Mouse (Mus musculus) c-Kit-positive CD71-positive TER-119-negative erythroid progenitor cells, embryonic 14.5 days (primary cell): ENCODE measurements around the gene 4930512M02Rik.
"Not testable (repeated sequence)": the region's sequence is repeated elsewhere in the genome, so short reads cannot be mapped to it uniquely, and the experiment has no call there.

Source experiments
- DNase-seq: peaks from one replicate; pipeline ENCODE4 v3.0.0-alpha.2; 2013; ENCODE audit warnings: low read depth

The 4930512M02Rik gene

DNA sequence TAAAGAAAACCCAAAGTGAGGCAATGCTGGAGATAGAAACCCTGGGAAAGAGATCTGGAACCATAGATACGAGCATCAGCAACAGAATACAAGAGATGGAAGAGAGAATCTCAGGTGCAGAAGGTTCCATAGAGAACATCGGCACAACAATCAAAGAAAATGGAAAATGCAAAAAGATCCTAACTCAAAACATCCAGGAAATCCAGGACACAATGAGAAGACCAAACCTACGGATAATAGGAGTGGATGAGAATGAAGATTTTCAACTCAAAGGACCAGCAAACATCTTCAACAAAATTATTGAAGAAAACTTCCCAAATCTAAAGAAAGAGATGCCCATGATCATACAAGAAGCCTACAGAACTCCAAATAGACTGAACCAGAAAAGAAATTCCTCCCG, at the start of gene 4930512M02Rik:
4930512M02Rik (minus strand) TSS at position 101 of the 400 bp plus-strand sequence.
- not testable (repeated sequence) for DNase-seq

DNA sequence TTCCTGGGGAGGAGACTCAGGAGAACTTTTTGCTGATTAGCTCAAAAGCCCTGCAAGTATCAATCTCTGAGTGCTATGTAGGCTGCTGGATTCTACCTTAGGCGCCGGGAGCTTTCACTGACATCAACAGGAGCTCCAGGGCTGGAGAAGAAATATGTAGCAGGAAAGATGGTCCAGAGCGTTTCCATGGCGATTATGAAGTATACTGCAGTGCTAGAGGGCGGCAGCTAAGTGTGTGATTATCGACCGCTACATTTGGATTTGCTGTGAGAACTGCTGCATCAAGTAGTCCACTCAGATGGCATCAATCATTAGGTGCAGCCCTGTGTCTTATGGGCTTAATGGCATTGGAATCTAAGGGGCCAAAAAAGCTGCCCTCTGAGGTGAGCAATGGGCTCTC, 49.5 kb upstream of the 4930512M02Rik start:
- DNase-seq, result no peak

DNA sequence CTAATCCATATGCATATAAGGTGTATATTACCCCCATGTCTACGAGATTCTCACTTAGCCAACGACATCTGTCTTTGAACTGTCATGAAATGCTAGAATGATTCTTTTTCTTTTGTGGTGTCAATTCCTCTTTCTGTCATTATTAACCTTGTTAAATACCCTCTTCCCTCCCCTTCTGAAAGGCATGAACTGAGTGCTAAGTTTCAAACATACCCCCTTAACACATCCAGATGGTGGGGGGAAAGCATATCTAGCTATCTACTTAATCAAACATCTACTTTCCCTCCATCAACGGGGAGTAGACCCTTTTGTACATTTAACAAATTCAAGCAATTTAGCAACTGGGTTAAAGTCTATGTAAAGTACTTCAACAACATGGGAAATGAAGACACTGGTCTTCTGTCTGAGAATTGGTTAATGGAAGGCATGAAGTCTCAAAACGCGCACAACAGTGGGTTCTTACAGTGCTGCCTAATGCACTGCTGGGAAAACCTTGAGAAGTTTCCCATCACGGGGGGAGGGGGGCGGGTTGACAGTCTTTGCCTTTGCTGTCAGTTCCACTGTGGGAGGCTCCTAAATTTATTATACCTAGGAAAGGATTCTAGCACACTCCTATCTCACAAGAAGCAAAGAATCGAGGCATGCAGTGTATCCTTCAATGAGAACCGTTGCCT, 48.6 kb upstream of the 4930512M02Rik start:
- DNase-seq, result no peak

DNA sequence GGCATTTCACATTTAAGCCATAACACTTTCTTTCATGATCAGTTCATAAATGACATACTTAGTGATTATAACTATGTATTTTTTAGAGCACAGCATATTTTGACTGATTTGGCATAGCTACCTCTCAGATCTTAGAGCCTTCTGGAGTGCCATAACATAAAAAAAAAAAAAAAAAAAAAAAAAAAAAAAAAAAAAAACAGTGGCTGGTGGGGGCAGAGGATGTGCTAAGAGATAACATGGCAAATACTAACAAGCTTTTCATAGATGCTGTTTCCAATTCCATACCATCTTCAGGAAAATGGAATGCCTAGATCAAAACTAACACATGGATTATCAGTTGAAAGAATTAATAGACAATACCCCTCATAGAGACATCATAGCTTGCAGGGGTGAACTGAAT, 47.4 kb upstream of the 4930512M02Rik start:
- DNase-seq, result no peak

DNA sequence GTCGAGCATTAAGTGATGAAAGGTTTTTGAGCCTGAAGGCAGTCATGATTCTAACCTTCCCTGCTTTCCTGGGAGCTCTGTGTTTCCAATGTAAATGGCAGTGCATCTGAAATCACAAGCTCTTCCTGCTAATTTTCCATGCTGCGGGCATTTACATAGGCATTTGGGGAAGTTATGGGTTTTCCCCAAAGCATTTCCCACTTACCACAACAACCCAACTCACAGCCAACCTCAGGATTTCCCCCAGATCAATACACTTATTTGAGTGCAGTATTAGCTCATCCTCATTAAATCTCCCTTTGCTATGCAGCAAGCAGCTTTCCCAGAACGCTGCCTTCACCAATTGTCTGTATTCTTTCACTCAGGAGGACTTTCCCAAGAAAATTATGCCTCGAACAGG, 45.3 kb upstream of the 4930512M02Rik start:
- DNase-seq, result no peak

DNA sequence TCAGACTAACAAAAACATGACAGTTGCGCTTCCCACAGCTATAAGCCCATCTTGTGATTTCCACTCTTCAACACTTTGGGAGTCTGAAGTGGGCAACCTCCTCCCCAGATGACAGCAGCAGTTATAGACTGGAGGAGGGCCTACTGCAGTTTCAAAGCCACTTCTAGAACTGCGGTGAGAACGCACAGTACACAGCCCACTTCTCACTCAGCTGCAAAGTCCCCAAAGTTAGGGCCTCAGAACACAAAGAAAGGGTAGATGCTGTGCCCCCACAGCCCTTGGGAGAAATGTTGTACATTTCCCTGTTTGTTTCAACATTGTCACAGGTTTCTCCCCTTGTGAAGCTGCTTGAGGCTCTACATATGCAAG, 40.3 kb upstream of the 4930512M02Rik start:
- no peak for DNase-seq

DNA sequence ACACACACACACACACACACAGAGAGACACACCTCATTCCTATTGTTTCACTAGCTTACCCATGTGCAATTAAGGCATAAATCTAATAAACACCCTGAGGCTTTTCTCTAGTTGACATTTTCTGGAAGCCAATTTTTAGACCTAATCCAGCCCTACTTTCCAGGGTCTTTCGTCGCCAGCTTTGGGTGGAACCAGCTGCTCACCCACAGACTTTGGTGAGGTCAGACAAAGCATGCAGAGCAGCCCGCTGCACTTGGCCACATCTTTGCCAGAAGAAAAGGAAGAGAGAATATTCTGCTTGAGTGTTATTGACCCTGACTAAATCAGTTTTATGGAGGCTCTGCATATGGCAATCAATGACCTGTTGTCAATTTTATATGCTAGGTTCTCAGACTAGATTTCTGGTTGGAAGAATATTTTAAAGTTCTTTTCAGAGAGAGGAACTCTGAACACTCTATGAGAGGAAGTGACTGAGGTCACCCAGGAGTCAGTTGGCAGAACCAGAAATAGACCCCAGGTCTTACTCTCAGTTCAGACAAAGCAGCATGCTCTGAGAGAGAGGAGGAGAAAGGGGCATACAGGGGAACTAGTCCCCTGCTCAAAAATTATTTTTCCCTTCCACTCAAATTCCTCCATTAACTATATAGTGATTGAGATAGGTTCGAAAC, 39.8 kb upstream of the 4930512M02Rik start:
- no peak for DNase-seq

DNA sequence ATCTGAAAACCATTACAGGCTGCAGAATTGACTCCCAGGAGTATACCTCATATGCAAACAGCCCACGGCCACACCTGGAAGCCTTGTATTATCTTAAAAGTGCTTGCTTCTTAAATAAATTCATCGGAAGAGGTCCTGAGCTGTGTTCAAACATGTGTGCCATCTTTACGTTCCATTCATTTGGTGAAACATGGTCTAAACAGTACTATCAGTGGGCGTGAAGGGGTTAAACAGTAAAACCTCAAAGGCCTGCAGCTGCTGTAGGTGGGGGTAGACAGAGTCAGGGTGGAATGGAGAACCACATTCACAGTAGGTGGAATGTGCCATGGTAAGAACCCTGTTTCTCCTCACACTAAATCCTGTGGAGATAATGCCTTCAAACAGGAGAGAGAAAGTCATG, 33.0 kb upstream of the 4930512M02Rik start:
- DNase-seq, result no peak

DNA sequence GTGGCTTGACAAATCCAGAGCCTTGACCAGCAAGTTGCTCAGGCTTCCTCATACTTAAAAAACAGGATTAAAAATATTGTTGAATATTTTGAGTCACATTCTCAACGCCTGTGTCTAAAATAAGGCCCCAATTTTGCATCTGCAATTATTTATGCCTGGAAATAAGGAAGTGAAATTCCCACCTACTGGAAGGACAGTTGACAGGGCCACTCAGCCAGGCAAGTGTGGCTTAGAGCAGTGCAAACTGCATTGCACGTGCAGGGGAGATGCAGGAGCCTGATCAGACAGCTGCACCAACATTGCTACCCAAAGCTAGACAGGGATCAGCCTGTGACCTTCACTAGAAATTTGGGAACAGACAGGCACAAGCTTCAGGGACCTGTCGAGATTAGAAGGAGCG, 31.2 kb upstream of the 4930512M02Rik start:
- DNase-seq, result no peak

DNA sequence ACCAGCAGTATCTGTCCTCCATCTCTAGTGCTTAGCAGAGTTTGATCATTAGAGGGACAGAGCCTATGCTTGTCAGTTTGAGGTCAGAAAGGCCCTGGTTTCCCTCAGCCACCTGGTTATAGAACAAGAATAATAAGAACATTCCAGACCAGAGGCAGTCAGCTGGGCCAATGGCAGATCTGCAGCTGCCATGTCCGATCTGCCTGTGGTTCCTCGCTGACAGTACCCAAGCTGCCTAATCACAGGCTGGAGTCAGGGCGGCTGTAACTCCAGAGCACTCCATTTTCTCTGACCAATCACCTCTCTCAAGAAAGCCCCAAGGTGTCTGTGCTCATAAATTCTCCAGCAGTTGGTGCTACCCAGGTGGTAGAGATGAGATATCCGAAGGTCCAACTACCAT, 30.0 kb upstream of the 4930512M02Rik start:
- DNase-seq, result no peak

DNA sequence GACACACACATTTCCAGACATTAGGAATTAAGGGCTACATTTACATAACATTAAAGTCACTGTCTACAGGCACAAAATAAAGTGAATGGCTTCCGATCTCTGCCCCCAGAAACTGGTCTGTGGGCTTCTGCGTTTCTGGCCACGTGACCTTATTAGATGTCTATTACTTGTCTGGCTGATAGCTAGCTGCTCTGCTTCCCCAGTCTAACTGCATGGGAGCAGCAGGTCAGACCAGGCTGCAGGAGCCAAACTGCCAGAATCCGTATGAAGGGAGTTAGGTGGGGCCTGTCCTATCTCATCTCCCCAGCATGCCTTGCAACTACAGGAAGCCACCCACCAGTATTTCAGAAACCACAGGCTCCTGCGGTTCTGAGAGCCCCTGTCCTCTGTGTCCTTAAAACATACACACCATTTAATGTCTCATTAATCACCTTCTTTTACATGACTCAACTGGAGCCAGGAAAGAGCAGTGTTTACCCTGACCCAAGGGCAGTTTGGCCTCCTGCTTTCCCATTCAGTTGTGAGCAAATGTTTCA, 29.4 kb upstream of the 4930512M02Rik start:
- peak; percentile 52 for DNase-seq

DNA sequence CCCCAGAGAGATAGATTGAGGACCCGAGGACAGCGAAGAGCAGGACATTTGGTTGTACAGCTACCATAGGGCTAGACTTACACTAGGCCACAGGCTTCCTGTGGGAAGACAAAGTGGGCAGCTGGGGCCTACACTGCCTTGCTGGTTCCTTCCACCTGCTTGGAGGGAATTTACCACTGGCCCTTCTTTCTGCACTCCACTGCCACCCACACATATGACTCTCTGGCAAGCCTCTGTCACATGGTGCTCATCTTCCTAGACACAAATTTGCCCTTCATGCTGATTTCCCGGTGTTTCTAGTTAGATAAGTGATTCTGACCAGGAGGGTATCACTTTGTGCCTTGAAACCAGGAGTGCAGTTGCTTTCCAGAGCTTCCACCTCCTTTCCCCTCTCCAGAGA, 28.8 kb upstream of the 4930512M02Rik start:
- DNase-seq, result no peak

DNA sequence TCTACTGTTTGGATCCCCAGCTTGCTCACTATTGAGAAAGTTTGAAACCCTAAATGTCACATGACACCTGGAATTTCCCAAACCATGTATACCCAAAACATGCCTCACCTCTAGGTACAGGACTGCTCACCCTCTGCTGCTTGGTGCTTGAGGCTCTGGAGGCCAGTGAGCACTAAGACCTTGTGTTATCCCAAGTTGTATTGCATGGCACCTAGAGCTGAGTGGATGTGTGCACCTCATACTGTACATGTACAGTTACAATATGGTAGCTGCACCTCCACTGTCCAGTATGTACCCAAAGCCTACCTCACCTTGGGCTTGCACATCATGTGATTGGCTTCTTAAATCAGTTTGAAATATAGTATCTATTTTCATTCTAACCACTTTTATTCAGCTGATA, 16.7 kb upstream of the 4930512M02Rik start:
- DNase-seq, result no peak

DNA sequence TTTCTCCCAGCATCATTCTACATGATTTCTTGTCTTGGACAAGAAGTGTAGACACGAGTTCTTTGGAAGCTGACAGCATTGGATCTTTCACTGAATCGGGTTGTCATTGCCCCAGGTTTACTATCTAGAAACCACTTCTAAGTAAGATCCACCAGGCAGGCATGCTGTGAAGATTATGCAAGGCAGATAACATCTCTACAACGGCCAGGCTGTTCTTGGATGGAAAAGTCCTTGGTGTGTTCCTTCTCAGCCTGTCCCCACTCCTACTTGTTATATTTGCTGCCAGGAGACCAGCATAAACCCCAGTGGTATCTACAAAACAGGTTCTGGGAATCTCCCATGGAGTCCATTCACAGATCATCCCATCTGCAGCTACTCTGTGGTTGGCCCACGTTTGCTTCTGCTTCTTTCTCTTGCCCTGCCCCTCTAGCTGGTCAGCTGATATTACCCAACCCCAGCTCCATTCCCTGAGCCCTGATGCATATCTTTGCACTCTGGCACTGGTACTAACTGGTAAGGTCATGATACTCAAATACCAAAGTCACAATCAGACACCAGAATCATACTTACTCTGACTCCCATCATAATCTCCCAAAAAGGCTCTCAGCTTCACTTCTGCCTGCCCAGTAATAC, 3.4 kb downstream of the 4930512M02Rik start:
- no peak for DNase-seq

DNA sequence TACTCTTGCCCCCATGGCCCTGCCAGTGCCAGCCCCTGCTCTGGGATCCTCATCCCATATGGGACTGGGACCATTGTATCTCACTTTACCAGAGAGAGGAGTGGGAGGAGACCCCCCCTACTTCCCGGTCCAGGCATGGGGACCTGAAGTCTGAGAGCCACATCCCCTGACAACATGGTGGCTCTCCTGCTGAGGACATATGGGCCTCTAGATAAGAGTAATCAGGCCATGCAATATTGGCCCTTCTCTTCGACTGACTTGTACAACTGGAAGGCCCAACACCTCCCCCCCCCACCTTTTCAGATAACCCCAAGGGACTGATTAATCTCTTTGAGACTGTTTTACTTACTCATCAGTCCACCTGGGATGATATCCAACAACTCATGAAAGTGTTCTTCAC, 18.4 kb downstream of the 4930512M02Rik start:
- DNase-seq, result no peak

DNA sequence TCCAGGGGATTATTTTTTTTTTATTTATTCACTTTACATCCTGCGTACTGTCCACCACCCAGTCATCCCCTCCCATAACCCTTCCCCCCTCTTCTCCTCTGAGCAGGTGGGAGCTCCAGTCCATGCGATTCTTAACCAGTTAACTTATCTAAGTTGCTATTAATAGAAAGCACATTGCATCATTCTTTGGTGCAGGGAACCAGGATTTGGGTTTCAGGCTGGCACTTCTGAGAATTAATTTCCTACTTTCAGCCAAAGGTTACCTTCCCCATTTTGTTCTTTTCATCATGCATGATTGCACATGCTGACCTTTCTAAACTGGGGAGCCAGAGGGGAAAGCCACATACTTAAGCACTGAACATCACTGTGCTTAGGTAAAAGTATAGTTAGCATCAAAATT, 40.3 kb downstream of the 4930512M02Rik start:
- DNase-seq, result no peak

DNA sequence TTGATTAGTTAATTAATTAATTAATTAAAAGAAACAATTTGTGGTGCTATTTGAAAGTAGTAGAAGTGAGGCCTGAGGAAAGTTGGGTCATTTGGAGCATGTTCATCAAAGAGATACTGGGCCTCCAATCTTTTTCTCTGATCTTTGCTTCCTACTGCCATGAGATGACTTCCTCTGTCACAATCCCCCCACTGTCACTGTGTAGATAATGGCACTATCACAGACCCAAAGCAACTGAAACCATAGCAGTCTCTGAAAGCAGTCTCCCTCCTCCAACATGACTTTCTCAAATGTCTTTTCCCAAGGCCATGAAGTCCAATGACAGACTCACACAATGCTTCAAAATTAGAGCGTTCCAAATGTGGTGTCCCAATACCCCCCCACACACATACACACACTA, 41.2 kb downstream of the 4930512M02Rik start:
- no peak for DNase-seq

DNA sequence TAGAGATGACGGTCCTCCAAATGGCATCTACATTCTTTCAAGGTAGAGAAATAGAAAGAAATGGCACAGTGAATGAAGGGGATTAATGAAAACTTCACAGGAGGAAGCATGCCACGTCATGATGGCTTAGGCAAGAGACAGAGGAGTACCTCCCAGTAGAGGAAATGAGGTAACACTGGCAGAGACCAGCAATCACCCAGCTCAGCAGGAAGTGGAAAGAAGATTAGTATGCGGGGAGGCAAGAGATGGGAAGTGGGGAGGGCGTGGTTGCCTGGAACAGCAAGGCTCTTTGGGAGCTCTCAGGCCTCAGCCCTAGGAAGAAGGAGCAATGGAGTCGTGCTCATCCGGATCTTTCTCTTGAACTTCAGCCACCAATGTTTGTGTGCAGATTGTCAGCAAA, 53.9 kb downstream of the 4930512M02Rik start:
- no peak for DNase-seq

DNA sequence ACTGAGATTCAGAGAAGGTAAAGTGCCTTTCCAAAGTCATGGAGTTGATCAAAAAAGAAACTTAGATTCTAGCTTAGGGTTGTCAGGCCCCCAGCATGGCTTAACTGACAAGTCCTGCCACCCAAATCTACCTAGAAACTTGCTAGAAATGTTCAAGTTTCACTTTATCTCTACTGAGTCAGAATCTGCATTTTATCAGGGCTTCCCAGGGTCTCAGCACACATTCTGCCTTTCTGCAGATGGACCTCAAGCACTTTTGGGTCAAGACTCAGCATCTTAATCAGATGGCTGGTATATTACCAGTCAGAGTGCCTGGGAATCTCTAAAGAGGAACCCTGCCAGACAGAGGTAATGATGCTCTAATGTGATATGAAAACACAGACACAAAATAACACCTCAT, 56.9 kb downstream of the 4930512M02Rik start:
- peak; percentile 62 for DNase-seq

DNA sequence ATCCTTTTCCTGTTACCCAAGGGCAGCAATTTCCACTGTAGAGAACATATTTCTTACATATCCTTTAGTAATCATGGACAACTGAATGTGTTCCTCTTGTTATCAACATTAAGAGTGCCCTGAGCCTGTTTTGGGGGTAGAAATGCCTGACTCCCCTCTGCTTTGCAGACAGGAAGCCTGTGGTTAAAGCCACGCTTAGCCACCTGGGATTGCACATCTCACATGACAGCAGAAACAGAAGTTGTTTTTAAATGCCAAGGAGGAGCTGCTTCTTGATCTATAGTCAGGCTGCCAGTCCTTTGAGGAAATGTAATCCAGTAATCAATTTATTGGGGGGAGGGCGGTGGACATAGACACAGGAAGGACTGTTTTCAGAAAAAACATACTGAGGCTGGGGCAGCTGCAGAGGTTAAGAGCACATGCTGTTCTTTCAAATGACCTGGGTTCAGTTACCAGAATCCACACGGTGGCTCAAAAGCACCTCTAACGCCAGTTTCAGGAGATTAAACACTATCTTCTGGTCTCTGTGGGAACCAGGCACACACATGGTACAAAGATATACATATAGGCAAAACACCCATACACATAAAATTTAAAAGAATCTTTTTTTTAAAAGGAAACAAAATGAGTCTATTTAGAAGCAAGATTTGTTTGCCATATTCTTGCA, 58.0 kb downstream of the 4930512M02Rik start:
- DNase-seq, result no peak

DNA sequence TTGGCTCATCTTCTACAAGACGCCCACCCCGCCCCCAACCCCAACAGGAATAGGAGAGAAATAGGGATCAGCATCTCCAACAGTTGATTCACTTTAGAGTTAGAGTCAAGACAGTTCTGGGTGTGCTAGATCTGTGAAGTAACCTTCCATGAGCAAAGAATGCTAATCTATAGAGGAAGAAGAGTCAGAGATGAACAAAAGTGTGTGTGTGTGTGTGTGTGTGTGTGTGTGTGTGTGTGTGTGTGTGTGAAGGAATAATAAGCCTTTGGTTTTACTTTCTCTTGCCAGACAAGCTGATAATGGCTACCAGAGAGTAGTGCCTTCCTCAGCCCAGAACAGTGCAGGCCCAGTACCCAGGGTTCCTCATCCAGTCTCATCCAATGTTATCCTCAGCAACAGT, 59.6 kb downstream of the 4930512M02Rik start:
- no peak for DNase-seq

DNA sequence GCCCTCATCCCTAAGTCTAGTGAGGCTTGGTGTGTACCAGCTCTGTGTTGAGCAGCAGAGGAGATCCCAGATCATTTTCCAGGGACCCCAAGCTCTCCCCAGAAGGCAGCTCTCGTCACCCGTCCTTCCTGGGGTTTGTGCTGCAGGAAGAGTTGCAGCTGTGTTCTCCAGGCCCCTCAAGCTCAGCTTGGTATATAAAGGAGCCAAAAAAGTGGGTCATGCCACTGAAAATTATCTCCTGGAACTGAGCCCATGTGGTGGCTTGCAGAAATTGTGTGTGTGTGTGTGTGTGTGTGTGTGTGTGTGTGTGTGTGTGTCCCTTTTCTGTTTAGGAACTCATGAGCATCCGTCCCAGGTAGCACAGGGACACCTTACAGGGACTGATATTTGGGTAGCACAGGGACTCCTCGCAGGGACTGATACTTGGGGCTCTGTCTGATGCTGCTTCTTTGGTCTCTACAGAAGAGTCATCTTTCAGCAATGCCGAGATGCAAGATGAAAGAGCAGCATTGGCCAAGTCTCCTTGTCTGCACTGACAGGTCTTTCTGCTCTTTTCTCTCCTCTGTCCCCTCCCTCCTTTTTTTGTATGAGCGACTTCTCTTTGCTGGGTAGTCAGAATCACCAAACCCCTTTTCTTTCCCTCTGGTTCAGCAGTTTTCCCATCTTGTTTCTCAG, 62.4 kb downstream of the 4930512M02Rik start:
- DNase-seq, result no peak
